Mouse (Mus musculus): Measurements from ENCODE around the gene Hsbp1. TPM values are rescaled to one million over a fixed set of nuclear protein-coding genes. Genes with fewer than 3 reads are reported as not detected.
"Not testable (repeated sequence)": the region's sequence is repeated elsewhere in the genome, so short reads cannot be mapped to it uniquely, and the experiment has no call there.

Hsbp1 gene
- 272 and 276 TPM in 2 replicates for polyA plus RNA-seq (2015; fragmentation: Nextera tagmentation; extraction: Ambion mirVana)

- no peaks in the 10 kb centered on the region for H3K9me3 ChIP-seq
- H3K27me3 ChIP-seq (replicated peaks) = 0 out of 2 replicates have a peak, but pooled peaks cover 2% of the 10 kb centered on the region
- H3K36me3 ChIP-seq = peaks cover 21% of the 10 kb centered on the region
- WGBS = 2% methylated on average over 52 of the region's 52 CpGs
- H3K9ac ChIP-seq = peak within 1 kb of the TSS; percentile 92
- H3K27ac ChIP-seq = peak within 1 kb of the TSS; percentile 59; the same call in 1 of the 2 replicates
- peak within 1 kb of the TSS; percentile 61 for H3K4me2 ChIP-seq (replicated peaks)
- peak; percentile 99 for ATAC-seq
- H3K4me1 ChIP-seq (replicated peaks) = peaks cover 10% of the 10 kb centered on the region
- H3K4me3 ChIP-seq (replicated peaks) = peak within 1 kb of the TSS; percentile 99
Measured at GRCm38 (mm10) chr8:119344190-119344856, at the start of gene Hsbp1. Gene Hsbp1 (plus strand): TSS chr8:119344488.

GRCm38 (mm10) chr8:119295477-119295876 lies 48.8 kb upstream of the Hsbp1 start:
- Histone ChIP-seq H3K9me3 (no peaks in the 10 kb centered on the region), H3K27ac (no peak overlapping the region), H3K4me3 (replicated peaks) (no peak overlapping the region), H3K36me3 (no peaks in the 10 kb centered on the region), H3K27me3 (replicated peaks) (no peaks in the 10 kb centered on the region), H3K9ac (no peak overlapping the region), H3K4me1 (replicated peaks) (no peaks in the 10 kb centered on the region), H3K4me2 (replicated peaks) (no peak overlapping the region)
- 83% methylated on average over 13 of the region's 13 CpGs for WGBS
- ATAC-seq = no peak

GRCm38 (mm10) chr8:119297752-119298151 lies 46.5 kb upstream of the Hsbp1 start:
- H3K4me3 ChIP-seq (replicated peaks); H3K27ac ChIP-seq; H3K4me2 ChIP-seq (replicated peaks); ATAC-seq; H3K9me3 ChIP-seq; H3K36me3 ChIP-seq; H3K4me1 ChIP-seq (replicated peaks); H3K27me3 ChIP-seq (replicated peaks); H3K9ac ChIP-seq: not testable (repeated sequence)
- WGBS = 29% methylated on average over 3 of the region's 3 CpGs

- H3K9me3 ChIP-seq = no peaks in the 10 kb centered on the region
- H3K36me3 ChIP-seq = no peaks in the 10 kb centered on the region
- WGBS = 82% methylated on average over 5 of the region's 5 CpGs
- H3K9ac ChIP-seq = no peak overlapping the region
- ATAC-seq = no peak
- H3K4me1 ChIP-seq (replicated peaks) = no peaks in the 10 kb centered on the region
- no peak overlapping the region for H3K27ac ChIP-seq
- no peaks in the 10 kb centered on the region for H3K27me3 ChIP-seq (replicated peaks)
- no peak overlapping the region for H3K4me3 ChIP-seq (replicated peaks)
- H3K4me2 ChIP-seq (replicated peaks) = no peak overlapping the region
Measured at GRCm38 (mm10) chr8:119300335-119300734, 44.0 kb upstream of the Hsbp1 start.

GRCm38 (mm10) chr8:119304196-119304595 lies 40.1 kb upstream of the Hsbp1 start:
- 80% methylated on average over 8 of the region's 8 CpGs for WGBS
- no peak overlapping the region for H3K9ac ChIP-seq
- no peak overlapping the region for H3K4me3 ChIP-seq (replicated peaks)
- H3K9me3 ChIP-seq = no peaks in the 10 kb centered on the region
- no peak for ATAC-seq
- no peaks in the 10 kb centered on the region for H3K36me3 ChIP-seq
- no peaks in the 10 kb centered on the region for H3K4me1 ChIP-seq (replicated peaks)
- H3K27ac ChIP-seq = no peak overlapping the region
- no peak overlapping the region for H3K4me2 ChIP-seq (replicated peaks)
- H3K27me3 ChIP-seq (replicated peaks) = no peaks in the 10 kb centered on the region

GRCm38 (mm10) chr8:119311412-119311811 lies 32.9 kb upstream of the Hsbp1 start:
- no peaks in the 10 kb centered on the region for H3K9me3 ChIP-seq

GRCm38 (mm10) chr8:119323215-119323614 lies 21.1 kb upstream of the Hsbp1 start:
- no peak for ATAC-seq
- no peaks in the 10 kb centered on the region for H3K27me3 ChIP-seq (replicated peaks)
- no peak overlapping the region for H3K4me2 ChIP-seq (replicated peaks)
- no peak overlapping the region for H3K4me3 ChIP-seq (replicated peaks)
- H3K9me3 ChIP-seq = no peaks in the 10 kb centered on the region
- no peaks in the 10 kb centered on the region for H3K4me1 ChIP-seq (replicated peaks)
- WGBS = 49% methylated on average over 6 of the region's 6 CpGs
- H3K27ac ChIP-seq = no peak overlapping the region
- H3K36me3 ChIP-seq = no peaks in the 10 kb centered on the region
- no peak overlapping the region for H3K9ac ChIP-seq

More at GRCm38 (mm10) chr8:119311412-119311811, 32.9 kb upstream of the Hsbp1 start:
- ATAC-seq = no peak
- Histone ChIP-seq H3K4me1 (replicated peaks) (no peaks in the 10 kb centered on the region), H3K9ac (no peak overlapping the region), H3K27me3 (replicated peaks) (no peaks in the 10 kb centered on the region), H3K27ac (no peak overlapping the region), H3K4me2 (replicated peaks) (no peak overlapping the region), H3K4me3 (replicated peaks) (no peak overlapping the region), H3K36me3 (no peaks in the 10 kb centered on the region)
- 26% methylated on average over 3 of the region's 3 CpGs for WGBS

- Histone ChIP-seq H3K27me3 (replicated peaks) (0 out of 2 replicates have a peak, but pooled peaks cover 2% of the 10 kb centered on the region), H3K9me3 (no peaks in the 10 kb centered on the region), H3K36me3 (peaks cover 3% of the 10 kb centered on the region; the same call in 1 of the 2 replicates), H3K4me1 (replicated peaks) (0 out of 2 replicates have a peak, but pooled peaks cover 3% of the 10 kb centered on the region), H3K9ac (no peak overlapping the region), H3K27ac (no peak overlapping the region), H3K4me2 (replicated peaks) (no peak overlapping the region), H3K4me3 (replicated peaks) (no peak overlapping the region)
- no peak for ATAC-seq
- WGBS = 77% methylated on average over 4 of the region's 4 CpGs
Measured at GRCm38 (mm10) chr8:119339546-119339945, 4.7 kb upstream of the Hsbp1 start.

GRCm38 (mm10) chr8:119343606-119344005 lies 682 bp upstream of the Hsbp1 start:
- Histone ChIP-seq H3K27me3 (replicated peaks) (0 out of 2 replicates have a peak, but pooled peaks cover 2% of the 10 kb centered on the region), H3K4me3 (replicated peaks) (peak overlapping the region; percentile 99; the same call in 1 of the 2 replicates), H3K27ac (no peak overlapping the region), H3K9me3 (no peaks in the 10 kb centered on the region), H3K9ac (no peak overlapping the region), H3K4me2 (replicated peaks) (peak overlapping the region; percentile 45; the same call in 1 of the 2 replicates), H3K36me3 (peaks cover 14% of the 10 kb centered on the region), H3K4me1 (replicated peaks) (peaks cover 10% of the 10 kb centered on the region)
- peak; percentile 14 for ATAC-seq
- 84% methylated on average over 3 of the region's 3 CpGs for WGBS

GRCm38 (mm10) chr8:119345029-119345682 lies 868 bp downstream of the Hsbp1 start:
- 48% methylated on average over 22 of the region's 22 CpGs for WGBS
- H3K27ac ChIP-seq = no peak overlapping the region
- ATAC-seq = 0 out of 2 replicates have a peak, but pooled peaks have one; percentile 14

GRCm38 (mm10) chr8:119345683-119346075 lies 1.4 kb downstream of the Hsbp1 start:
- H3K4me2 ChIP-seq (replicated peaks) = peak overlapping the region; percentile 61
- 80% methylated on average over 15 of the region's 15 CpGs for WGBS
- no peak for ATAC-seq
- no peaks in the 10 kb centered on the region for H3K9me3 ChIP-seq
- no peak overlapping the region for H3K27ac ChIP-seq
- H3K9ac ChIP-seq = no peak overlapping the region
- peaks cover 21% of the 10 kb centered on the region for H3K36me3 ChIP-seq
- H3K4me1 ChIP-seq (replicated peaks) = peaks cover 10% of the 10 kb centered on the region
- peak overlapping the region; percentile 99; the same call in 1 of the 2 replicates for H3K4me3 ChIP-seq (replicated peaks)
- H3K27me3 ChIP-seq (replicated peaks) = no peaks in the 10 kb centered on the region

More at GRCm38 (mm10) chr8:119345029-119345682, 868 bp downstream of the Hsbp1 start:
- peaks cover 10% of the 10 kb centered on the region for H3K4me1 ChIP-seq (replicated peaks)
- H3K4me3 ChIP-seq (replicated peaks) = peak overlapping the region; percentile 99
- no peaks in the 10 kb centered on the region for H3K9me3 ChIP-seq
- H3K4me2 ChIP-seq (replicated peaks) = peak overlapping the region; percentile 61
- H3K9ac ChIP-seq = peak overlapping the region; percentile 92
- H3K27me3 ChIP-seq (replicated peaks) = no peaks in the 10 kb centered on the region
- H3K36me3 ChIP-seq = peaks cover 21% of the 10 kb centered on the region

- Histone ChIP-seq H3K4me1 (replicated peaks) (no peaks in the 10 kb centered on the region), H3K4me3 (replicated peaks) (no peak overlapping the region), H3K27me3 (replicated peaks) (no peaks in the 10 kb centered on the region), H3K36me3 (peaks cover 18% of the 10 kb centered on the region), H3K9me3 (no peaks in the 10 kb centered on the region), H3K4me2 (replicated peaks) (no peak overlapping the region), H3K9ac (no peak overlapping the region), H3K27ac (no peak overlapping the region)
- WGBS = 91% methylated on average over 19 of the region's 19 CpGs
- ATAC-seq = no peak
Measured at GRCm38 (mm10) chr8:119351647-119352046, 7.4 kb downstream of the Hsbp1 start.

Data from intestine, embryonic 15.5 days (tissue).